Mouse (Mus musculus): ENCODE results near the gene Ccdc155.

DNA sequence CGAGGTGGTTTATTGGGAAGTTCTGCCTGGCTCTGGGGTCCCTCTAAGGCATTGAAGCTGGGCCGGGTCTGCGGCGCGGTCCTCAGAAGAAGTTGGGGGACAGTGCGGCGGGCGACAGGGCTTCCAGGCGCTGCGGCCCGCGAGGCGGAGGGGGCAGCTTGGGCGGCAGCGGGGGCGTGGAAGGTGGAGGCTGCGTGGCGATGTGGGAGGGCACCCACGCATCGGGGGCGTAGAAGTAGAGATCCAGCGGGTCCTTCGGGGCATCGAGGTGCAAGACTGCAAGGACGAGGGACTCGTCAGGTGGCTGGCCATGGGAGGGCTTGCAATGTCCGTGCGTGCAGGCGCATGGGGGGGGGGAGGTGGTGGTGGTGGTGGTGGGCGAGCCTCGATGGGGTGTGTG, 28.3 kb downstream of the Ccdc155 start:
- TF ChIP-seq CTCF (IDR thresholded peaks at IDR 0.05; ENCODE audit: control insufficient read depth, insufficient read depth, insufficient read length), result no peak
- TF ChIP-seq MAX (IDR thresholded peaks at IDR 0.05), result no peak
- TF ChIP-seq CEBPB (IDR thresholded peaks at IDR 0.05; ENCODE audit: low read depth), result no peak
- no peak for TF ChIP-seq MYOD1 (IDR thresholded peaks at IDR 0.05; ENCODE audit: control insufficient read depth, insufficient read length, low read depth)
- TF ChIP-seq USF1 (IDR thresholded peaks at IDR 0.05; ENCODE audit: low read depth), result no peak
- TF ChIP-seq FOSL1 (IDR thresholded peaks at IDR 0.05; ENCODE audit: insufficient read depth, low read length, poor library complexity, severe bottlenecking), result no peak
- no peak for TF ChIP-seq MYOG (IDR thresholded peaks at IDR 0.05; ENCODE audit: control insufficient read depth, extremely low read depth, insufficient read length)

All from C2C12 (cell line).